Mouse (Mus musculus) intestine, embryonic 14.5 days (tissue): ENCODE data around the gene Tbc1d25. TPM values are rescaled to one million over a fixed set of nuclear protein-coding genes. Genes with fewer than 3 reads are reported as not detected.

Experiments used
- ATAC-seq: fragments of 200-750 bp; cut with Nextera tagmentation; replicated peaks from 2 replicates; pipeline ENCODE4 v1.8.0; 2017; ENCODE audit warnings: low read depth, moderate number of reproducible peaks, moderate TSS enrichment, moderate library complexity; ENCODE audit not compliant: low FRiP score, low TSS enrichment
- DNase-seq: peaks from one replicate; pipeline ENCODE4 v3.0.0-alpha.2; 2018; ENCODE audit warnings: low spot score
- H3K27ac ChIP-seq: fragments of 300-500 bp; sonication (generic); 2 replicates; pipeline ENCODE4 v1.5.1; 2014; ENCODE audit warnings: low read depth, mild to moderate bottlenecking, control low read depth
- H3K27me3 ChIP-seq: fragments of 300-500 bp; sonication (generic); replicated peaks from 2 replicates; pipeline ENCODE4 v1.6.1; 2014; ENCODE audit warnings: low read length, control low read depth; ENCODE audit not compliant: control insufficient read depth, insufficient read depth
- H3K36me3 ChIP-seq: fragments of 300-500 bp; sonication (generic); 2 replicates; pipeline ENCODE4 v1.6.1; 2014; ENCODE audit warnings: low read length, control low read depth; ENCODE audit not compliant: control insufficient read depth, insufficient read depth
- H3K4me1 ChIP-seq: fragments of 300-500 bp; sonication (generic); replicated peaks from 2 replicates; pipeline ENCODE4 v1.6.1; 2014; ENCODE audit warnings: low read length, control low read depth, mixed read lengths; ENCODE audit not compliant: control insufficient read depth, insufficient read depth
- H3K4me2 ChIP-seq: fragments of 300-500 bp; sonication (generic); 2 replicates; pipeline ENCODE4 v1.6.1; 2014; ENCODE audit warnings: low read length
- H3K4me3 ChIP-seq: fragments of 300-500 bp; sonication (generic); 2 replicates; pipeline ENCODE4 v1.5.1; 2014; ENCODE audit warnings: low read depth, low read length, control low read depth, mixed read lengths
- H3K9ac ChIP-seq: fragments of 300-500 bp; sonication (generic); 2 replicates; pipeline ENCODE4 v1.6.1; 2014; ENCODE audit warnings: mild to moderate bottlenecking, low read length
- H3K9me3 ChIP-seq: fragments of 300-500 bp; sonication (generic); 2 replicates; pipeline ENCODE4 v1.6.1; 2016; ENCODE audit warnings: low read length, control low read depth; ENCODE audit not compliant: control insufficient read depth
- WGBS: fragments of 180-500 bp; shearing (Covaris S2); extraction: QIAGEN DNeasy Blood & Tissue Kit; methylation state at CpG from one replicate; pipeline ENCODE4 v1.1.7; 2014; 5-methylcytosine and 5-hydroxymethylcytosine counted together
- polyA plus RNA-seq: library from polyadenylated mRNA; unstranded; fragments of >200 nt; fragmentation: Nextera tagmentation; extraction: Ambion mirVana; gene quantifications from 2 replicates; pipeline ENCODE4 v1.2.1, GENCODE M21; 2014

The Tbc1d25 gene
- polyA plus RNA-seq, 1 experiment from 2014 or later = 13.2 TPM

- H3K9ac ChIP-seq = no peak overlapping the region
These were observed 33.7 kb upstream of the Tbc1d25 start for GRCm38 (mm10) chrX:8209720-8210119.

GRCm38 (mm10) chrX:8207224-8207623, 31.2 kb upstream of the Tbc1d25 start:
- Histone ChIP-seq H3K4me1 (no peaks in the 10 kb centered on the region), H3K4me2 (peak overlapping the region; percentile 62), H3K27me3 (no peaks in the 10 kb centered on the region), H3K9me3 (no peaks in the 10 kb centered on the region), H3K9ac (no peak overlapping the region), H3K27ac (no peak overlapping the region), H3K4me3 (no peak overlapping the region), H3K36me3 (no peaks in the 10 kb centered on the region)
- ATAC-seq (no peak), DNase-seq (no peak)
- 29% methylated on average over 4 of the region's 4 CpGs for WGBS

More at GRCm38 (mm10) chrX:8209720-8210119, 33.7 kb upstream of the Tbc1d25 start:
- DNase-seq (no peak), ATAC-seq (no peak)
- Histone ChIP-seq H3K9me3 (no peaks in the 10 kb centered on the region), H3K4me3 (no peak overlapping the region), H3K36me3 (no peaks in the 10 kb centered on the region), H3K4me2 (no peak overlapping the region), H3K4me1 (no peaks in the 10 kb centered on the region), H3K27me3 (no peaks in the 10 kb centered on the region), H3K27ac (no peak overlapping the region)
- WGBS = 60% methylated on average over 2 of the region's 2 CpGs

GRCm38 (mm10) chrX:8206694-8207197, 30.8 kb upstream of the Tbc1d25 start:
- 13% methylated on average over 11 of the region's 11 CpGs for WGBS
- ATAC-seq = peak; percentile 69; the same call in 1 of the 2 replicates
- peak overlapping the region; percentile 45; the same call in 1 of the 2 replicates for H3K9ac ChIP-seq

GRCm38 (mm10) chrX:8206015-8206693, 30.2 kb upstream of the Tbc1d25 start, which contains the start of gene Porcn:
Gene Porcn (minus strand): TSS chrX:8206525.
- Histone ChIP-seq H3K4me3 (peak within 1 kb of the TSS; percentile 49), H3K4me1 (no peaks in the 10 kb centered on the region), H3K9me3 (no peaks in the 10 kb centered on the region), H3K9ac (peak within 1 kb of the TSS; percentile 45), H3K27me3 (no peaks in the 10 kb centered on the region), H3K27ac (no peak within 1 kb of the TSS), H3K36me3 (no peaks in the 10 kb centered on the region), H3K4me2 (peak within 1 kb of the TSS; percentile 62)
- WGBS = 11% methylated on average over 44 of the region's 46 CpGs
- ATAC-seq = peak; percentile 94
- DNase-seq = peak; percentile 81

More at GRCm38 (mm10) chrX:8206694-8207197, 30.8 kb upstream of the Tbc1d25 start:
- peak overlapping the region; percentile 49 for H3K4me3 ChIP-seq
- H3K4me2 ChIP-seq = peak overlapping the region; percentile 62
- no peaks in the 10 kb centered on the region for H3K27me3 ChIP-seq
- no peak for DNase-seq
- H3K4me1 ChIP-seq = no peaks in the 10 kb centered on the region
- no peaks in the 10 kb centered on the region for H3K9me3 ChIP-seq
- no peaks in the 10 kb centered on the region for H3K36me3 ChIP-seq
- H3K27ac ChIP-seq = no peak overlapping the region

GRCm38 (mm10) chrX:8205551-8205950, 29.6 kb upstream of the Tbc1d25 start:
- WGBS = 35% methylated on average over 7 of the region's 7 CpGs
- H3K4me1 ChIP-seq = no peaks in the 10 kb centered on the region
- H3K9ac ChIP-seq = no peak overlapping the region; the same call in 1 of the 2 replicates
- no peaks in the 10 kb centered on the region for H3K36me3 ChIP-seq
- H3K27ac ChIP-seq = no peak overlapping the region
- no peaks in the 10 kb centered on the region for H3K9me3 ChIP-seq
- DNase-seq (no peak), ATAC-seq (no peak)
- H3K4me2 ChIP-seq = peak overlapping the region; percentile 62
- H3K4me3 ChIP-seq = peak overlapping the region; percentile 49; the same call in 1 of the 2 replicates
- H3K27me3 ChIP-seq = no peaks in the 10 kb centered on the region

- DNase-seq (no peak), ATAC-seq (no peak)
- WGBS = 80% methylated on average over 4 of the region's 4 CpGs
- no peak overlapping the region for H3K9ac ChIP-seq
- no peak overlapping the region for H3K4me3 ChIP-seq
- H3K4me1 ChIP-seq = no peaks in the 10 kb centered on the region
- H3K36me3 ChIP-seq = no peaks in the 10 kb centered on the region
- no peak overlapping the region for H3K27ac ChIP-seq
- no peak overlapping the region for H3K4me2 ChIP-seq
- H3K27me3 ChIP-seq = no peaks in the 10 kb centered on the region
- H3K9me3 ChIP-seq = no peaks in the 10 kb centered on the region
These were observed 29.1 kb upstream of the Tbc1d25 start for GRCm38 (mm10) chrX:8205088-8205487.

GRCm38 (mm10) chrX:8204076-8204475, 28.1 kb upstream of the Tbc1d25 start:
- DNase-seq = no peak
- H3K27me3 ChIP-seq = no peaks in the 10 kb centered on the region
- no peak overlapping the region for H3K4me3 ChIP-seq
- no peak overlapping the region for H3K9ac ChIP-seq
- H3K4me1 ChIP-seq = no peaks in the 10 kb centered on the region
- H3K9me3 ChIP-seq = no peaks in the 10 kb centered on the region
- H3K4me2 ChIP-seq = no peak overlapping the region
- H3K36me3 ChIP-seq = 0 out of 2 replicates have a peak, but pooled peaks cover 2% of the 10 kb centered on the region
- WGBS = 79% methylated on average over 10 of the region's 10 CpGs
- H3K27ac ChIP-seq = no peak overlapping the region
- no peak for ATAC-seq

GRCm38 (mm10) chrX:8203105-8203504, 27.1 kb upstream of the Tbc1d25 start:
- Histone ChIP-seq H3K36me3 (0 out of 2 replicates have a peak, but pooled peaks cover 2% of the 10 kb centered on the region), H3K27ac (no peak overlapping the region), H3K4me3 (no peak overlapping the region), H3K9me3 (no peaks in the 10 kb centered on the region), H3K4me2 (no peak overlapping the region), H3K27me3 (no peaks in the 10 kb centered on the region), H3K9ac (no peak overlapping the region), H3K4me1 (no peaks in the 10 kb centered on the region)
- no peak for ATAC-seq
- 90% methylated on average over 14 of the region's 14 CpGs for WGBS
- DNase-seq = no peak

- H3K9ac ChIP-seq = peak within 1 kb of the TSS; percentile 48
These were observed 17.4 kb upstream of the Tbc1d25 start, which contains the start of gene Ebp for GRCm38 (mm10) chrX:8193419-8193723. Gene Ebp (minus strand): TSS chrX:8193512.

More at GRCm38 (mm10) chrX:8193419-8193723, 17.4 kb upstream of the Tbc1d25 start, which contains the start of gene Ebp:
- H3K4me1 ChIP-seq = no peaks in the 10 kb centered on the region
- no peaks in the 10 kb centered on the region for H3K9me3 ChIP-seq
- H3K27me3 ChIP-seq = no peaks in the 10 kb centered on the region
- peak within 1 kb of the TSS; percentile 57 for H3K4me3 ChIP-seq
- ATAC-seq (no peak), DNase-seq (no peak)
- H3K27ac ChIP-seq = peak within 1 kb of the TSS; percentile 27; the same call in 1 of the 2 replicates
- H3K36me3 ChIP-seq = no peaks in the 10 kb centered on the region
- H3K4me2 ChIP-seq = peak within 1 kb of the TSS; percentile 58
- WGBS = 19% methylated on average over 10 of the region's 10 CpGs
